Mouse (Mus musculus) left cerebral cortex, postnatal 36 days (tissue): Measurements from ENCODE around the gene Spindoc. TPM values are rescaled to one million over a fixed set of nuclear protein-coding genes. Genes with fewer than 3 reads are reported as not detected.

Experiments
- DNase-seq, 2 experiments: peaks; one replicate each; pipeline ENCODE4 v3.0.0; 2021 to 2022; ENCODE audit warnings: low spot score in 2 of 2, mixed read lengths in 1 of 2
- intact Hi-C: fragments of 180-260 bp; cut with DNase I; formaldehyde crosslinking; loops from one replicate; pipeline ENCODE4 v1.15.1; 2025
- total RNA-seq, 2 experiments: library from RNA; stranded (reverse); gene quantifications; 2 replicates each; pipeline ENCODE4 v1.2.3; 2021

The Spindoc gene
- total RNA-seq = 10 to 100 TPM; 31.9 to 37.4 TPM

GRCm38 (mm10) chr19:7382903-7383865 lies at the start of gene Spindoc:
Spindoc (minus strand) TSS chr19:7382994.
- intact Hi-C loops = loop anchor here (5.0 kb wide), 1 partner anchor 34 kb away; the partner anchor contains the start of gene 2700081O15Rik
- peak; percentile 97 to 98 for DNase-seq

GRCm38 (mm10) chr19:7425398-7425775 lies 42.6 kb upstream of the Spindoc start:
- intact Hi-C loops = no loop called here
- no peak for DNase-seq

DNA sequence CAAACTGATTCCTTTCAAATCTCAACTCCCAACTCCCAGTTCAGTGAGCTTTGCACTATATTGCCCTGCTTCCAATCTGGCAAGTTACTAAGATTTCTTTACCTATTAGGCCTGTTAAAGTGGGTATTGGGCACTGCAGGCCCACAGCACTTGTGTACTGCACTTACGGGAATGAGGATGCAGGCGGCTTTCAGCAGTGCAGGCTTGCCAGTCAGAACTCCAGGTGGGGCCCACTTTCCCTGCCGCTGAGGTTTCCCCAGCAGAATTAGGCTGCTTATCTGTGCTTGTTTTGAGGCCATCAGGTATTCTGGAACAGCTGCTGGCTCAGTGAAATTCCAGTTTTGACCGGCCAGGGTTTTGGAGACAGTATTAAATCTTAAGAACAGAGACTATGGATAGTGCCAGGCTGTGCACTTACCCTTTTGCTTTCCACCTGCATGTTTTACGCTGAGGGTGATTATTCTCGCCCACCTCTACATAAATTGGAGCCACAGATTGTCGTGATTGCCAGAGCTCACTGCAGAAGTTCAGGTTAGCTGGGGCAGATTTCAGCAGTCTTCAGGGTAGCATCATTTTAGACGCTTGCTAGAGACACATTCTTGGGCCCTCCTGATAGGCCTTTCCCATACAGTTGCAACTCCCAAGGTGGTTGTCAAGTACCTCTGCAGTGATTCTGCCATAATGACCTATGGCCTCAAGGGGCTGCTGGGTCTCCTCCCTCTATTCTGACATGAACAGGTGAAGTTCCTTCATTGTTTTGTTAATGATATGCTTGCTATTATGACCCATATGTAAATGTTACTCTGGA lies 42.0 kb upstream of the Spindoc start:
- intact Hi-C loops = no loop called here
- DNase-seq = no peak

DNA sequence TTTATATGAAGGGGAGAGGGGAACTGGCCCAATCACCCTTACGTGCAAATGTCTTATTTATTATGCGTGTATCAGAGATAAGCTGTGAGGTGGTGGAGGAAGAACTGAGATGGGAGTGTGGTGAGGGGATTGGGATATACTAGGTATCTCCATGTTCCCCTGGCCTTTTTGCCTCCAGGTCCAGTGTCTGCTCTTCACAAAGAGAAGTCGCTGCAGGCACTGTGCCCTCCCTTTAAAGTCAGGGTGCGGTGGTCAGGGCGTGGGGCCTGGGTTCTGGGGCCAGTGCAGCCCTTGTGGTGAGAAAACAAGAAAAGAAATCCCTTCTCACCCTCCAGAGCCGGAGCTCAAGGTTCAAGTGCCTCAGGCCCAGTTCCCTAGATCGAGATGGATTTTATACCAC lies 41.3 kb upstream of the Spindoc start:
- no peak for DNase-seq
- intact Hi-C loops = no loop called here

GRCm38 (mm10) chr19:7423656-7424030 lies 40.8 kb upstream of the Spindoc start:
- intact Hi-C loops = no loop called here
- DNase-seq = no peak

GRCm38 (mm10) chr19:7423028-7423655 lies 40.3 kb upstream of the Spindoc start:
- intact Hi-C loops = no loop called here
- DNase-seq = peak; percentile 72 to 78

DNA sequence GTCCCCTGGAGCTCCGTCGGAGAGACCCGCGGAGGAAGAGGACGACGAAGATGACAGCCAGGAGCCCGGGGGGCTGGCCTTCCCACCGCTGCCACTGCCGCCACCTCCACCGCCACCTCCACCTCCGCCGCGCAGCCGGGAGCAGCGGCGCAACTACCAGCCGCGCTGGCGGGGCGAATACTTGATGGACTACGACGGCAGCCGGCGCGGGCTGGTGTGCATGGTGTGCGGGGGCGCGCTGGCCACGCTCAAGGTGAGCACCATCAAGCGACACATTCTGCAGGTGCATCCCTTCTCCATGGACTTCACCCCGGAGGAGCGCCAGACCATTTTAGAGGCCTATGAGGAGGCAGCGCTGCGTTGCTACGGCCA lies 39.8 kb upstream of the Spindoc start:
- peak; percentile 48 to 50 for DNase-seq
- intact Hi-C loops = no loop called here

GRCm38 (mm10) chr19:7421602-7422591 lies 39.1 kb upstream of the Spindoc start:
- peak; percentile 77 to 84 for DNase-seq
- intact Hi-C loops = no loop called here

DNA sequence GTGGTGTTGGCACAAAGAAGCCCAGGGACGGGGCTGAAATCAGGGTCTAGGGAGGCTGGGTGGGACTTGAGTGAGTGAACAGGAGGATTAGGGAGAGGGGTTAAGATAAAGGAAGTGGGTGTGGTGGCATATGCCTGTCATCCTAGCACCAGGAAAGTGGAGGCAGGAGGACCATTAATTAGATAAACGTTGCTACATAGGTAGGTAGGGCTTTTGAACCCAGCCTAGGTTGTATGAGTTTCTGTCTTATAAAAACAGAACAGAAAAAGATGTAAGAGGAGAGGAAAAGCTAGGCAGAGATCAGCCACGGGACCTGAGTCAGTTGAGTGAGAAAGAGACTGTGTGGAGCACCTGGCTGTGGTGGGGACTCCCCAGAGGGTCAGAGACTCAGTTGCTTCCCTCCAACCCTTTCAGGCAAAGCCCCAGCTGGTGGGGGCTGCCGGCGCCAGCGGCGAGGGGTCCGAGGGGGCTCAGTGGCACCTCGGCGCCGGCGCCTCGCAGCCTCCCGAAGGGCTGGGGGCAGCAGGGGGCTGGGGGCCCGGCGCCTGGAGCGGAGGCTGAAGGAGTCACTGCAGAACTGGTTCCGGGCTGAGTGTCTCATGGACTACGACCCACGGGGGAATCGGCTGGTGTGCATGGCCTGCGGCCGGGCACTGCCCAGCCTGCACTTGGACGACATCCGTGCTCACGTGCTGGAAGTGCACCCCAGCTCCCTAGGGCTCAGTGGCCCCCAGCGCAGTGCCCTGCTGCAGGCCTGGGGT lies 38.2 kb upstream of the Spindoc start:
- DNase-seq = no peak

DNA sequence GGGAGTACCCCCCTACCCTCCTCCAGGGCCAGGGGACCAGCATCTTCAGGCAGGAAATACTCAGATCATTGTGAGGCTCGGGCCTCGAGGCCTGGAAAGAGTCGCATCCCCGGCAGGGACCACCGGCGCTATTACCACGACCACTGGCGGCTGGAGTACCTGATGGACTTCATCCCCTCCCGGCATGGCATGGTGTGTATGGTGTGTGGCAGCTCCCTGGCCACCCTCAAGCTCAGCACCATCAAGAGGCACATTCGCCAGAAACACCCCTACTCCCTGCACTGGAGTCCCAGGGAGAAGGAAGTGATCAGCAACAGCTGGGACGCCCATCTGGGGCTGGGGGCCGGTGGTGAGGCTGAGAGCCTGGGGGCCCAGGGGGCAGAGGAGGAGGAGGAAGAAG lies 37.3 kb upstream of the Spindoc start:
- intact Hi-C loops = no loop called here
- no peak for DNase-seq

More for the DNA sequence above, 38.2 kb upstream of the Spindoc start:
- intact Hi-C loops = no loop called here

- intact Hi-C loops = loop anchor here (5.0 to 10.0 kb wide), 5 partner anchors 37 to 354 kb away; partner anchors contain the start of genes Mark2, Rcor2 and Spindoc
These were observed 36.3 kb upstream of the Spindoc start for GRCm38 (mm10) chr19:7419134-7419533.

DNA sequence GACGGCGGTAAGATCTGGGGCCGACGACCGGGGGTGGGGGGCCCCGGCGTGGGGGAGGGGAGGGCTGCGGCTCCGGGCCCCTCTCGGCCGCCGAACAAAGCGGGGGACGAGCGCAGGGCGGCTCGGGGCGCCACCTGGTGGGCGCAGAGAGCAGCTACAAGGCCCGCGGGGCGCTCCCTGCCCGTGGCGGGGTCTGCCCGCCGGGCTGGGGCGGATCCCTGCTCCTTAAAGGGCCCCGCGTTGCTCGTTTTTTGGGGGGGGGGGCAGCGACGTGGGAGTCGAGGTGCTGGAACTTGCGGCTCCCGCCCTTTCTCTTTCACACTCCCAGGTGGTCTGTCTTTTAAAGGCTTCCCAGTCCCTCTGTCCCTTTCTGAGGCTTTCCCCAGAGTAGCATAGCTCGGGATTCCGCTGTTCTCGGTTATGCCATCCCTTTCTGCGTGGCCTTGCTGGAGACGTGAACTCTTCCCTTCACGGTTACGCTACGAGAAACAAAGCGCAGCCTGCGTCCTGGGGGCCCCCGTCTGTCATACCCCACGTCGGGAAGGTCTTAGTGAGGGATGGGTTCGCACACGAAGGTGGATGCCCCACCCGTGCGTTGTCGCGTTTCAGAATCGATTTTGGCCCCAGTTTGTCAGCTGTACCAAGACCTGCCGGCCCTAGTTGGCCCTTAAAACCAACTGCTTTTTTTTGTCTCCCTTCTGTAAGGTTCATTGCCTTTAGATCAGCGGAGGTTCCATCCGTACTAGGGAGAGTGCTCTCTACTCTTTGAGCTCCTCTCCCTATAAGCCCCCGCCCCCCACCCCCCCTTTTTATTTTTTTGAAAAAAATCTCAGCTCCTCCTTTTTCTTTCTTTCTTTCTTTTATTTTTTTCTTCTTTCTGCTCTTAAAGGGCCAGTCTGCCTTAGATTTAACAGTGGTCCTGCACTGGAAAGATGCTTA lies 35.4 kb upstream of the Spindoc start:
- DNase-seq = peak; percentile 79 to 85
- intact Hi-C loops = loop anchor here (5.0 to 10.0 kb wide), 5 partner anchors 36 to 353 kb away; partner anchors contain the start of genes Mark2, Rcor2 and Spindoc

More at GRCm38 (mm10) chr19:7419134-7419533, 36.3 kb upstream of the Spindoc start:
- no peak for DNase-seq

DNA sequence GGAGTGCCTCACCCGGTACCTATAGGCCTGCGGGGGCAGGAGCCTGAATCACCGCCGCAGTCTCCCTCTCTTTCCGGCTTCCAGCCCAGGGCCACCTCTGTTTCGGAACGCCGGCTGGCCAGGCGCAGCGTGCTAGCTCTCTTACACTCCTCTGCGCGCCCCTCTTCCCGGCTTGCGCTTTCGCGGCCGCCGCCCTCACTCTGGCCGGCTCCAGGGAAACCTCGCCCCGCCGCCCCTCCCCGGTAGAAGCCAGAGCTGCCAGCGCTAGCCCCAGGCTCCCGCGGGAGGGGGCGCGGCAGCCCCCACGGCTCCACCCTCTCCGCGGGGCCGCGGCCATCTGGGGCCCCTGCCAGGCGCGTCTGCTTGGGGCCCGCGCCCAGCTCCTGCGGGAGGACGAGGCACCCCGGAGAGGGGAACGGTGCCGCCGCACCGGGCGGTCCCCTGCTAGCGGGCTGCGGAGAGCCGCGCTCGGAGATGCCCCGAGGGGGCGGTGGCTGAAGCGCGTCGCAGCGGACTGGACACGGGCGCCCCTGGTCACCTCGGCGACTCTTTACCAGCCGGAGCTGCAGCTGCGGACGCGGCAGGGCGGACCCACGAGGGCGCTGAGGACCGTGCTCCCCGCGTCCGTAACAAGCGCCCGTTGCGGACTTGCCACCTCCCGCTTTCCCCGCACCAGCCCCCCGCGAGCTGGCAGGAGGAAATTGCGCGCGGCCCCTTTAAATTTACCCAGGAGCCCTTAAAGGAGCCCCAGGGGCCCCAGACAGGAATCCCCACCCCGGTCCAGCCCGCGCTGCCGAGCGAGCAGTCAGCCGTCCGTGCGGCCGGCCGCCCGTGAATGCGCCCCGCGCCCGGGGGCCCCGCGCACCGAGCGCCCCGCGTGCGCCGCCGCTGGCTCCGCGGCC lies 34.3 kb upstream of the Spindoc start, which contains the start of gene 2700081O15Rik:
Gene 2700081O15Rik (plus strand): TSS at position 792 of the 902 bp plus-strand sequence.
- intact Hi-C loops = loop anchor here (5.0 to 10.0 kb wide), 5 partner anchors 35 to 352 kb away; partner anchors contain the start of genes Mark2, Rcor2 and Spindoc
- peak; percentile 71 to 75 for DNase-seq

- no peak for DNase-seq
- intact Hi-C loops = loop anchor here (5.0 to 10.0 kb wide), 5 partner anchors 34 to 351 kb away; partner anchors contain the start of genes Mark2, Rcor2 and Spindoc
These were observed 33.4 kb upstream of the Spindoc start for GRCm38 (mm10) chr19:7415916-7416833.
